Mouse (Mus musculus) small intestine, adult 2 months (tissue): ENCODE results near the gene Pxdn. TPM values are rescaled to one million over a fixed set of nuclear protein-coding genes. Genes with fewer than 3 reads are reported as not detected.

ENCODE experiments used
- H3K27ac ChIP-seq: fragments of 200-500 bp; 2 replicates; pipeline ENCODE4 v1.5.1; 2012; ENCODE audit warnings: low read depth, low read length, control low read depth, inconsistent platforms; ENCODE audit not compliant: insufficient read depth
- H3K27me3 ChIP-seq: fragments of 200-500 bp; 2 replicates; pipeline ENCODE4 v1.6.1; 2012; ENCODE audit warnings: mild to moderate bottlenecking, moderate library complexity, low read length, inconsistent platforms; ENCODE audit not compliant: control insufficient read depth, insufficient read depth
- H3K36me3 ChIP-seq: fragments of 200-500 bp; 2 replicates; pipeline ENCODE4 v1.6.1; 2012; ENCODE audit warnings: mild to moderate bottlenecking, low read length, control low read depth, inconsistent platforms; ENCODE audit not compliant: control insufficient read depth, insufficient read depth
- H3K4me1 ChIP-seq: fragments of 200-500 bp; 2 replicates; pipeline ENCODE4 v1.6.1; 2012; ENCODE audit warnings: low read length, inconsistent platforms, mixed read lengths; ENCODE audit not compliant: control insufficient read depth, insufficient read depth, insufficient read length
- H3K4me3 ChIP-seq: fragments of 200-500 bp; 2 replicates; pipeline ENCODE4 v1.5.1; 2012; ENCODE audit warnings: low read depth, mild to moderate bottlenecking, control low read depth, inconsistent platforms, low read length, moderate library complexity
- CTCF ChIP-seq: fragments of 200-500 bp; IDR thresholded peaks from 2 replicates; pipeline ENCODE4 v1.5.1; 2012; ENCODE audit warnings: low read depth, mild to moderate bottlenecking, control low read depth, inconsistent platforms, low read length, moderate library complexity, mixed read lengths; ENCODE audit not compliant: insufficient replicate concordance, insufficient read length; ENCODE audit errors: extremely low read depth
- POLR2A ChIP-seq: fragments of 200-500 bp; IDR thresholded peaks from 2 replicates; pipeline ENCODE4 v1.6.1; 2012; ENCODE audit warnings: low read depth, mild to moderate bottlenecking, control low read depth, inconsistent platforms, low read length, moderate library complexity
- WGBS: fragments of 180-500 bp; shearing (Covaris S2); methylation state at CpG from one replicate; pipeline ENCODE4 v1.1.7; 2018; 5-methylcytosine and 5-hydroxymethylcytosine counted together
- polyA plus RNA-seq: library from polyadenylated mRNA; depleted of rRNA; stranded (reverse); fragments of >200 nt; gene quantifications from 2 replicates; pipeline ENCODE4 v1.2.3, GENCODE M21; 2012; rRNA removed

The Pxdn gene
- polyA plus RNA-seq = 10.8 and 19.0 TPM in 2 replicates

DNA sequence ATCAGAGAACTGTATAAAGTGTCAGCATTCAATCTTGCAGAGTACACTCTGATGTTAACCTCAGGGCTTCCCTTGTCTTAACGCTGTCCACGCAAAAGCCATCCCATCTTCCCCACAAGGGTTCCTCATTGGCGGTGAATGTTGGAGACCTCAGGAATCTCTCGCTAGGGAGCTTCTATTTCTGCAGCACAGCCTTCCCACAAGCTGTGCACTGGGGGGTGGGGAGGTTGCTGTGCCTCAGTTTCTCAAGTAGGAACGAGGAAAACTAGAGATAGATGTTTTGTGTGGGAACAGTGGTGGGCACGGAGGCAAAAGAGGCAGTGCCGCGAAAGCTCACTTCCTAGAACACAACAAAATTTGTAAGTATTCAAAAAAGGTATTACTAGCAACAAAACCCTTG lies at the start of gene Pxdn:
TSS of gene Pxdn (plus strand) at position 301 of the 400 bp plus-strand sequence.
- no peaks in the 10 kb centered on the region for H3K4me1 ChIP-seq
- H3K27me3 ChIP-seq = no peaks in the 10 kb centered on the region
- H3K27ac ChIP-seq = peak within 1 kb of the TSS; percentile 52
- H3K36me3 ChIP-seq = no peaks in the 10 kb centered on the region
- no peak for TF ChIP-seq CTCF
- H3K4me3 ChIP-seq = peak within 1 kb of the TSS; percentile 81
- 54% methylated on average over 8 of the region's 8 CpGs for WGBS

DNA sequence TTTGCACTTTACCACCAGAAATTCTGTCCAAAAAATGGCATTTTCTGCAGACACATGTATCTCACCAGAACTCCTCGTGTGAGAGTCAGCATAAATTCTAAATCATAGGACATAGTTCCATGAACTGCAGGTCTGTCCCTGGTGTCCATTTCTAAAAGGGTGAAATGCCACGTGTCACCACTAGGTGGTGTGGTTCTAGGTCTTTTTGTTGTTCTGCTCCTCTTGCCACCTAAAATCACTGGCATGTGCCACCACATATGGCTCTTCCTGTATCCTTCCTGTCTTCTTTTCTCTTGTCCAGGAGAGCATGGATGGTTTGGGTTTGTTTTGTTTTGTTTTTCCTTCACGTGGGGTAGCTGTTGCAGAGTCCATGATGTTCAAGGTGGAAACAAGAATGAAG lies 42.7 kb upstream of the Pxdn start:
- TF ChIP-seq POLR2A (no peak), CTCF (no peak)
- H3K27ac ChIP-seq = no peak overlapping the region

DNA sequence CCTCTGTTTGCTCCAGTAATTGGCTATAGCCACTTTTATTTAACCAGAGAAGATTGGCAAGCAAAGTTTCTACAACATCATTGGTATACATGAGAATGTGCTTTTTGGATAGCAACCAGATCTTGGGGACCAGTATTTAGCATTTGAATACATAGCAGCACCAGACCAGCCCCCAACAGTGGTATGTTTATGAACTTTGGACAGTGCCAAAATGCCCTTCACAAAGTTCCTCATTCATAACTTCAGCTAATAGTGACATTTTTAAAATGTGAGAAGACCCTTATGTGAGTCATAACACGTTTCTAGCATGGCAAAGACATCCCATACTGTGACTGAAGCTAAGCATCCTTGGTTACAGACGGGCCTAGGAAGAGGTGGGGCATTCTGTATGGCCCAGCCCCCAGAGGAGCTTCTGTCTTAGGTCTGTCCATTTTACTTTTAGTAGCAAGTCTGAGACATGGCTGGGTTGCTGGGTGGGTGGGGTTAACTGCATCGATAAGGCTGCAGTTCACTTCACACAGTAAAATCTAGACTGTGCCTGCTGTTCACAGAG lies 39.8 kb upstream of the Pxdn start:
- Histone ChIP-seq H3K4me1 (no peaks in the 10 kb centered on the region), H3K4me3 (no peak overlapping the region), H3K27ac (no peak overlapping the region), H3K27me3 (no peaks in the 10 kb centered on the region), H3K36me3 (no peaks in the 10 kb centered on the region)
- TF ChIP-seq POLR2A = no peak
- TF ChIP-seq CTCF = no peak
- 68% methylated on average over 3 of the region's 3 CpGs for WGBS

More for the DNA sequence above, 42.7 kb upstream of the Pxdn start:
- Histone ChIP-seq H3K4me1 (no peaks in the 10 kb centered on the region), H3K36me3 (no peaks in the 10 kb centered on the region), H3K27me3 (no peaks in the 10 kb centered on the region), H3K4me3 (no peak overlapping the region)
- WGBS = 22% methylated on average over 3 of the region's 3 CpGs

GRCm38 (mm10) chr12:29904101-29904874 lies 33.1 kb upstream of the Pxdn start:
- Histone ChIP-seq H3K27me3 (no peaks in the 10 kb centered on the region), H3K4me3 (no peak overlapping the region), H3K36me3 (no peaks in the 10 kb centered on the region), H3K27ac (no peak overlapping the region), H3K4me1 (no peaks in the 10 kb centered on the region)
- 69% methylated on average over 4 of the region's 4 CpGs for WGBS
- no peak for TF ChIP-seq CTCF
- TF ChIP-seq POLR2A = no peak

- TF ChIP-seq POLR2A (no peak), CTCF (peak; percentile 54; the same call in 1 of the 2 replicates)
- 41% methylated on average over 2 of the region's 2 CpGs for WGBS
- Histone ChIP-seq H3K4me3 (no peak overlapping the region), H3K36me3 (no peaks in the 10 kb centered on the region), H3K4me1 (no peaks in the 10 kb centered on the region), H3K27ac (no peak overlapping the region), H3K27me3 (no peaks in the 10 kb centered on the region)
Measured at GRCm38 (mm10) chr12:29907056-29907455, 30.4 kb upstream of the Pxdn start.

GRCm38 (mm10) chr12:29916139-29916538 lies 21.3 kb upstream of the Pxdn start:
- 48% methylated on average over 3 of the region's 3 CpGs for WGBS
- H3K36me3 ChIP-seq = no peaks in the 10 kb centered on the region
- no peaks in the 10 kb centered on the region; the same call in 1 of the 2 replicates for H3K4me1 ChIP-seq
- H3K4me3 ChIP-seq = no peak overlapping the region
- H3K27ac ChIP-seq = peak overlapping the region; percentile 16; the same call in 1 of the 2 replicates
- TF ChIP-seq CTCF = no peak
- TF ChIP-seq POLR2A = no peak
- no peaks in the 10 kb centered on the region for H3K27me3 ChIP-seq

DNA sequence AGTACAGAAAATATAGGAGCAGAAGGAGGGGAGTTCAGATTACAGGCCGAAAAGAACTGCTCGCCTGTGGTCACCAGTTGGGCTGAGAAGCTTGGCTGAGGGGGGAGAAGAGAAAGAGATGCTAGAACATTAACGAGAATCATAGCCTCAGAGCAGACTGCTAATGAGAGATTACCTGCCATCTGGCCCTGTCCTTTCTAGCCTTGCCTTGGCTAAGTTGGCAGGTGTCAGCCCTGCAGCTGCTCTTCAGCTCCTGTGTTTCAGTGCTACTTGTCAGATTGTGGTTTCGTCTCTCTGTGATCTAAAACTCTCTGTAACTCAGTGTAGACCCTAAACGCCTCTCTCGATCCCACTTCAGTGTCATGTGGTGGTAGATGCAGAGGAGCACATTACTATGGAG lies 20.6 kb upstream of the Pxdn start:
- WGBS = 83% methylated on average over 6 of the region's 6 CpGs
- Histone ChIP-seq H3K27ac (no peak overlapping the region), H3K4me3 (no peak overlapping the region), H3K27me3 (no peaks in the 10 kb centered on the region), H3K4me1 (no peaks in the 10 kb centered on the region; the same call in 1 of the 2 replicates), H3K36me3 (no peaks in the 10 kb centered on the region)
- no peak for TF ChIP-seq POLR2A
